Mouse (Mus musculus): ENCODE measurements around the gene Cd83. TPM values are rescaled to one million over a fixed set of nuclear protein-coding genes. Genes with fewer than 3 reads are reported as not detected.

The Cd83 gene
- total and polyA plus RNA-seq, 2 experiments from 2014 or later: 36.0 to 36.6 TPM

- WGBS: 86% methylated on average over 8 of the region's 8 CpGs
- DNase-seq (ENCODE audit: low spot score): no peak
- Histone ChIP-seq H3K27me3 (ENCODE audit: insufficient read depth, low read length) (no peaks in the 10 kb centered on the region), H3K4me3 (ENCODE audit: low read depth, low read length) (no peak overlapping the region), H3K27ac (ENCODE audit: low read depth, low read length) (no peak overlapping the region), H3K4me1 (ENCODE audit: insufficient read depth, low read length) (peaks cover 3% of the 10 kb centered on the region; the same call in 1 of the 2 replicates), H3K9ac (replicated peaks; ENCODE audit: low read length, poor library complexity, severe bottlenecking) (no peak overlapping the region), H3K9me3 (ENCODE audit: low read length) (no peaks in the 10 kb centered on the region), H3K36me3 (ENCODE audit: insufficient read depth, low read length) (no peaks in the 10 kb centered on the region), H3K4me2 (ENCODE audit: low read depth, low read length, poor library complexity, severe bottlenecking) (no peak overlapping the region)
- TF ChIP-seq CTCF (IDR thresholded peaks at IDR 0.05): no peak
- ATAC-seq (ENCODE audit: low FRiP score): no peak
Measured at GRCm38 (mm10) chr13:43788071-43788470, 3.5 kb downstream of the Cd83 start.

- H3K27me3 ChIP-seq (ENCODE audit: insufficient read depth, low read length): no peaks in the 10 kb centered on the region
- H3K9ac ChIP-seq (replicated peaks; ENCODE audit: low read length, poor library complexity, severe bottlenecking): no peak overlapping the region
- WGBS: 77% methylated on average over 10 of the region's 10 CpGs
- H3K9me3 ChIP-seq (ENCODE audit: low read length): no peaks in the 10 kb centered on the region
- peaks cover 3% of the 10 kb centered on the region; the same call in 1 of the 2 replicates for H3K4me1 ChIP-seq (ENCODE audit: insufficient read depth, low read length)
- ATAC-seq (ENCODE audit: low FRiP score) (no peak), DNase-seq (ENCODE audit: low spot score) (no peak)
- TF ChIP-seq CTCF (IDR thresholded peaks at IDR 0.05): no peak
- no peak overlapping the region for H3K27ac ChIP-seq (ENCODE audit: low read depth, low read length)
- H3K4me2 ChIP-seq (ENCODE audit: low read depth, low read length, poor library complexity, severe bottlenecking): no peak overlapping the region
- H3K36me3 ChIP-seq (ENCODE audit: insufficient read depth, low read length): no peaks in the 10 kb centered on the region
- no peak overlapping the region for H3K4me3 ChIP-seq (ENCODE audit: low read depth, low read length)
Measured at GRCm38 (mm10) chr13:43788983-43789645, 4.5 kb downstream of the Cd83 start.

- Histone ChIP-seq H3K4me2 (ENCODE audit: low read depth, low read length, poor library complexity, severe bottlenecking) (no peak overlapping the region), H3K9me3 (ENCODE audit: low read length) (no peaks in the 10 kb centered on the region), H3K27ac (ENCODE audit: low read depth, low read length) (no peak overlapping the region), H3K36me3 (ENCODE audit: insufficient read depth, low read length) (no peaks in the 10 kb centered on the region), H3K4me3 (ENCODE audit: low read depth, low read length) (no peak overlapping the region), H3K9ac (replicated peaks; ENCODE audit: low read length, poor library complexity, severe bottlenecking) (no peak overlapping the region), H3K4me1 (ENCODE audit: insufficient read depth, low read length) (peaks cover 3% of the 10 kb centered on the region; the same call in 1 of the 2 replicates), H3K27me3 (ENCODE audit: insufficient read depth, low read length) (no peaks in the 10 kb centered on the region)
- TF ChIP-seq CTCF (IDR thresholded peaks at IDR 0.05): no peak
- WGBS: 94% methylated on average over 11 of the region's 11 CpGs
- DNase-seq (ENCODE audit: low spot score) (no peak), ATAC-seq (ENCODE audit: low FRiP score) (no peak)
Measured at GRCm38 (mm10) chr13:43790229-43791001, 5.8 kb downstream of the Cd83 start.

GRCm38 (mm10) chr13:43795334-43795733 lies 10.8 kb downstream of the Cd83 start:
- 42% methylated on average over 8 of the region's 8 CpGs for WGBS
- Histone ChIP-seq H3K4me3 (ENCODE audit: low read depth, low read length) (no peak overlapping the region), H3K4me2 (ENCODE audit: low read depth, low read length, poor library complexity, severe bottlenecking) (no peak overlapping the region), H3K27ac (ENCODE audit: low read depth, low read length) (no peak overlapping the region), H3K9me3 (ENCODE audit: low read length) (no peaks in the 10 kb centered on the region), H3K4me1 (ENCODE audit: insufficient read depth, low read length) (no peaks in the 10 kb centered on the region), H3K36me3 (ENCODE audit: insufficient read depth, low read length) (0 out of 2 replicates have a peak, but pooled peaks cover 7% of the 10 kb centered on the region), H3K9ac (replicated peaks; ENCODE audit: low read length, poor library complexity, severe bottlenecking) (no peak overlapping the region), H3K27me3 (ENCODE audit: insufficient read depth, low read length) (no peaks in the 10 kb centered on the region)
- peak; percentile 88 for TF ChIP-seq CTCF (IDR thresholded peaks at IDR 0.05)
- DNase-seq (ENCODE audit: low spot score) (peak; percentile 73), ATAC-seq (ENCODE audit: low FRiP score) (peak; percentile 38; the same call in 1 of the 2 replicates)

GRCm38 (mm10) chr13:43798655-43799054 lies 14.1 kb downstream of the Cd83 start:
- H3K27ac ChIP-seq (ENCODE audit: low read depth, low read length): no peak overlapping the region
- no peaks in the 10 kb centered on the region for H3K9me3 ChIP-seq (ENCODE audit: low read length)
- H3K36me3 ChIP-seq (ENCODE audit: insufficient read depth, low read length): peaks cover 18% of the 10 kb centered on the region; the same call in 1 of the 2 replicates
- H3K9ac ChIP-seq (replicated peaks; ENCODE audit: low read length, poor library complexity, severe bottlenecking): no peak overlapping the region
- ATAC-seq (ENCODE audit: low FRiP score) (no peak), DNase-seq (ENCODE audit: low spot score) (no peak)
- H3K4me2 ChIP-seq (ENCODE audit: low read depth, low read length, poor library complexity, severe bottlenecking): no peak overlapping the region
- no peaks in the 10 kb centered on the region for H3K27me3 ChIP-seq (ENCODE audit: insufficient read depth, low read length)
- no peak for TF ChIP-seq CTCF (IDR thresholded peaks at IDR 0.05)
- 87% methylated on average over 4 of the region's 4 CpGs for WGBS
- no peaks in the 10 kb centered on the region for H3K4me1 ChIP-seq (ENCODE audit: insufficient read depth, low read length)
- H3K4me3 ChIP-seq (ENCODE audit: low read depth, low read length): no peak overlapping the region

GRCm38 (mm10) chr13:43800136-43800535 lies 15.6 kb downstream of the Cd83 start:
- ATAC-seq (ENCODE audit: low FRiP score) (no peak), DNase-seq (ENCODE audit: low spot score) (no peak)
- H3K27me3 ChIP-seq (ENCODE audit: insufficient read depth, low read length): no peaks in the 10 kb centered on the region
- no peak overlapping the region for H3K27ac ChIP-seq (ENCODE audit: low read depth, low read length)
- no peak overlapping the region for H3K4me2 ChIP-seq (ENCODE audit: low read depth, low read length, poor library complexity, severe bottlenecking)
- no peaks in the 10 kb centered on the region for H3K9me3 ChIP-seq (ENCODE audit: low read length)
- no peak overlapping the region for H3K4me3 ChIP-seq (ENCODE audit: low read depth, low read length)
- H3K9ac ChIP-seq (replicated peaks; ENCODE audit: low read length, poor library complexity, severe bottlenecking): no peak overlapping the region
- TF ChIP-seq CTCF (IDR thresholded peaks at IDR 0.05): no peak
- H3K4me1 ChIP-seq (ENCODE audit: insufficient read depth, low read length): no peaks in the 10 kb centered on the region
- H3K36me3 ChIP-seq (ENCODE audit: insufficient read depth, low read length): peaks cover 18% of the 10 kb centered on the region; the same call in 1 of the 2 replicates
